Mouse (Mus musculus) neural tube, embryonic 13.5 days (tissue): ENCODE results near the gene Wdr43. TPM values are rescaled to one million over a fixed set of nuclear protein-coding genes. Genes with fewer than 3 reads are reported as not detected.
A peak's percentile ranks its signal among the peaks of the same experiment; 100 is the strongest.
"Not testable (repeated sequence)": the region's sequence is repeated elsewhere in the genome, so short reads cannot be mapped to it uniquely, and the experiment has no call there.

ENCODE experiments used
- ATAC-seq: fragments of 200-750 bp; cut with Nextera tagmentation; 2 replicates; pipeline ENCODE4 v1.8.0; 2017; ENCODE audit warnings: low read depth, mild to moderate bottlenecking, moderate TSS enrichment, moderate library complexity
- H3K27ac ChIP-seq: fragments of 300-500 bp; sonication (generic); replicated peaks from 2 replicates; pipeline ENCODE4 v1.5.1; 2015; ENCODE audit warnings: moderate library complexity, mild to moderate bottlenecking, inconsistent platforms
- H3K27me3 ChIP-seq: fragments of 300-500 bp; sonication (generic); 2 replicates; pipeline ENCODE4 v1.6.1; 2015; ENCODE audit warnings: mild to moderate bottlenecking, inconsistent platforms
- H3K36me3 ChIP-seq: fragments of 300-500 bp; sonication (generic); 2 replicates; pipeline ENCODE4 v1.6.1; 2015; ENCODE audit warnings: mild to moderate bottlenecking, inconsistent platforms
- H3K4me1 ChIP-seq: fragments of 300-500 bp; sonication (generic); replicated peaks from 2 replicates; pipeline ENCODE4 v1.6.1; 2015; ENCODE audit warnings: inconsistent platforms
- H3K4me2 ChIP-seq: fragments of 300-500 bp; sonication (generic); 2 replicates; pipeline ENCODE4 v1.6.1; 2015; ENCODE audit warnings: inconsistent platforms, mild to moderate bottlenecking, moderate library complexity
- H3K4me3 ChIP-seq: fragments of 300-500 bp; sonication (generic); 2 replicates; pipeline ENCODE4 v1.5.1; 2015; ENCODE audit warnings: mild to moderate bottlenecking, inconsistent platforms
- H3K9ac ChIP-seq: fragments of 300-500 bp; sonication (generic); 2 replicates; pipeline ENCODE4 v1.6.1; 2015; ENCODE audit warnings: moderate library complexity, mild to moderate bottlenecking, inconsistent platforms
- H3K9me3 ChIP-seq: fragments of 300-500 bp; sonication (generic); 2 replicates; pipeline ENCODE4 v1.6.1; 2016; ENCODE audit warnings: inconsistent platforms
- WGBS: fragments of 180-500 bp; shearing (Covaris S2); methylation state at CpG from one replicate; pipeline ENCODE4 v1.1.7; 2015; 5-methylcytosine and 5-hydroxymethylcytosine counted together
- polyA plus RNA-seq: library from polyadenylated mRNA; unstranded; fragments of >200 nt; fragmentation: Nextera tagmentation; extraction: Ambion mirVana; gene quantifications from 2 replicates; pipeline ENCODE4 v1.2.1, GENCODE M21; 2015

The Wdr43 gene
- polyA plus RNA-seq, 1 experiment from 2014 or later = 45.6 TPM

DNA sequence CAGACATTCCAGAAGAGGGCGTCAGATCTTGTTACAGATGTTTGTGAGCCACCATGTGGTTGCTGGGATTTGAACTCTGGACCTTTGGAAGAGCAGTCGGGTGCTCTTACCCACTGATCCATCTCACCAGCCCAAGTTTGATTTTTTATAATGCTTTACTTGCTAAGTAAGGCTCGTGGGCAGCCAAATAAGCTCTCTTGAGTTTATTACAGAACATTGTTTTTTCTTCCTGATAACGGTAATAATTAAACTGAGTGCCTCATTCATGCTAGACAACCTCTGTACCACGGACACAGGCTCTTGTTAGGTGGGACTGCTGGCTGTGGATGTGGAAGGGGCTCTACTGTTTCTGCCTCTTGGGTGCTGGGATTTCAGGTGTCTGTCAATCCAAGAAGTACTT lies 23.4 kb downstream of the Wdr43 start:
- H3K36me3 ChIP-seq = peaks cover 83% of the 10 kb centered on the region
- not testable (repeated sequence) for H3K27me3 ChIP-seq, H3K9me3 ChIP-seq, H3K9ac ChIP-seq, ATAC-seq, H3K4me2 ChIP-seq, H3K27ac ChIP-seq, H3K4me3 ChIP-seq, H3K4me1 ChIP-seq
- 87% methylated on average over 5 of the region's 5 CpGs for WGBS

DNA sequence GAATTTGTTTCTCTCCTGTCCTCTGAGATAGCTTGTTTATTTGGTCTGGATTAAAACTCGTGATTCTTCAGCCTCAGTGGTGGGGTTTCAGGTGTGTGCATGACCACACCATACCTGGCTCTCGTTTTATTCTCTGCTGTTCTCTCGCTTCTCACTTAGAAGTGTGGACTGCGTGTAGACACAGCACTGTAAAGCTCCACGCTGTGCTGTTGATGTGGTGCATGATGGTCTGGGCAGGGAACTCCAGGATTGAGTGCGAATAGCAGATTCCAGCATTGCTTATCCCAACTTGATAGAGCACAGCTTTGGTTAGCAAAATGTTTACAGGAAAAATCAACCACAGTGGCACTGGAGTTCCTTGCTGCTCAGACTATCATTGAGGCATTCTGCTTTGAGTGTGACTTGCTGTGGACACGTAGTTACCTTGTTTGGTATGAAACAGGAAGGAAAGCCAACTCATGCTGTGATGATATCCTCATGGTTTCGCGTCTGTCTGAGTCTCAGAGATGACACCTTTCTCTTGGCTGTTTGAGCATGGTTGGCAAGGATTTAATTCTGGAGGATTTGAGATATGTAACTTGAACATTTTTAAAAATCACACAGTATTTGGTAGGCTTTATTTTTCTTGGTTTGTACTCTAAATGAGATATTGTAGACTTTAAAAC lies 24.9 kb downstream of the Wdr43 start:
- ATAC-seq = no peak
- Histone ChIP-seq H3K4me2 (no peak overlapping the region), H3K4me3 (no peak overlapping the region), H3K4me1 (no peaks in the 10 kb centered on the region), H3K9ac (no peak overlapping the region), H3K27me3 (no peaks in the 10 kb centered on the region), H3K27ac (no peak overlapping the region), H3K36me3 (peaks cover 81% of the 10 kb centered on the region), H3K9me3 (no peaks in the 10 kb centered on the region)
- 93% methylated on average over 9 of the region's 9 CpGs for WGBS

DNA sequence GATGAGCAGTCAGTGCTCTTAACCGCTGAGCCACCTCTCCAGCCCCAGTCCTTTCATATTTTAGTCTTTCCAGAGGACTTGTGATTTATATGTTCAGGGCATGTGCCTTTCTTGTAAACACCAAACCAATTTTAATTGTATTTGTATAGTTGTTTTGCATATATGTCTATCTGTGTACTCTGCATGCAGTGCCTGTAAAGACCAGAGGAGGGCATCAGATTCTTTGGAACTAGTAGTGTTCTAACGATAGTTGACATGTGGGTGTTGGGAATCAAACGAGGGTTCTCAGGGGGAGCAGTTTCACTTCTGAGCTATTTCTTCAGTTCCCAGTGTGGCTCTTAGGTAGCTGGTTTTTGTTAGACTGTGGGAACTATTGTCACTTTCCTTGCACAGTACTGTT lies 26.5 kb downstream of the Wdr43 start:
- 84% methylated on average over 3 of the region's 3 CpGs for WGBS
- Histone ChIP-seq H3K27ac (no peak overlapping the region), H3K27me3 (no peaks in the 10 kb centered on the region), H3K9ac (no peak overlapping the region), H3K9me3 (no peaks in the 10 kb centered on the region), H3K4me2 (no peak overlapping the region), H3K36me3 (peaks cover 77% of the 10 kb centered on the region), H3K4me3 (no peak overlapping the region), H3K4me1 (no peaks in the 10 kb centered on the region)
- ATAC-seq = no peak

DNA sequence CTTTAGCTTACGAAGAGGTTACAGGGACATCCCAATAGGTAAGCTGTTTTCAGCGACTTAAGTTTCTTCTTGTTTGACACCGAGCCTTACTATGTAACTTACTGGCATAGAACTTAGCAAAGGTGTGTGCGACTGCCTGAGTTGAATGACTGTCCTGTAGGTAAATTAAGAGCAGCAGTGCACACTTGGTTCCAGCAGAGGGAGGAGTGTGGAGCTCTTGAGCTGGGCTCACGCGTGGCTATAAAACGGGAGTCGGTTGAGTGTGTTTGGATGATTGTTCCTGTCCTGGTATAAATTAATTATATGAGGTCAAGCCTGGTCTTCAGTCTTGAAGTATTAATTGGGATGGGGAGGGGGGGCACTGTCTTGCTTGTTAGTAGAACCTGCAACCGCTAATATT lies 34.3 kb downstream of the Wdr43 start:
- Histone ChIP-seq H3K4me2 (no peak overlapping the region), H3K27me3 (no peaks in the 10 kb centered on the region), H3K9ac (no peak overlapping the region), H3K36me3 (peaks cover 76% of the 10 kb centered on the region), H3K27ac (no peak overlapping the region), H3K4me1 (no peaks in the 10 kb centered on the region), H3K9me3 (no peaks in the 10 kb centered on the region), H3K4me3 (no peak overlapping the region)
- 91% methylated on average over 9 of the region's 9 CpGs for WGBS
- ATAC-seq = no peak

DNA sequence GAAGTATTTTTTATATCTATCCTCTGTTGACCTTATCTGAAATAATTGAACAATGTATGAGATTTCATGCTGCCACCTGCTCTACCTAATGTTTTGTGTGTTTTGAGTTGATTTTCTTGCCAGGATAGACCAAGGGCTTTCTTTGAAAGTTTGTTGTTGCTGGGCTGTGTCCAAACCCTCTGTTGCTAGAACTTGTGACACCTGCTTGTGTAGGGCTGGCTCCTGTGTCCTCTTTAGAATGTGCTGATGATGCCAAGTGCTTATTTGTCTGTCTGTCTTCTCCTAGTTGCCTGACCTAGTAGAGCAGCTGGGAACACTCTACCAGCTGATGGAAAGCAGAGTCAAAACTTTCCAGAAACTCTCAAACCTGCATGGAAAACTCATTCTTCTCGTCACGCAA lies 36.8 kb downstream of the Wdr43 start:
- Histone ChIP-seq H3K4me1 (no peaks in the 10 kb centered on the region), H3K27me3 (no peaks in the 10 kb centered on the region), H3K4me2 (no peak overlapping the region), H3K4me3 (no peak overlapping the region), H3K9ac (no peak overlapping the region), H3K36me3 (peaks cover 75% of the 10 kb centered on the region), H3K27ac (no peak overlapping the region), H3K9me3 (no peaks in the 10 kb centered on the region)
- no peak for ATAC-seq
- 92% methylated on average over 2 of the region's 2 CpGs for WGBS

DNA sequence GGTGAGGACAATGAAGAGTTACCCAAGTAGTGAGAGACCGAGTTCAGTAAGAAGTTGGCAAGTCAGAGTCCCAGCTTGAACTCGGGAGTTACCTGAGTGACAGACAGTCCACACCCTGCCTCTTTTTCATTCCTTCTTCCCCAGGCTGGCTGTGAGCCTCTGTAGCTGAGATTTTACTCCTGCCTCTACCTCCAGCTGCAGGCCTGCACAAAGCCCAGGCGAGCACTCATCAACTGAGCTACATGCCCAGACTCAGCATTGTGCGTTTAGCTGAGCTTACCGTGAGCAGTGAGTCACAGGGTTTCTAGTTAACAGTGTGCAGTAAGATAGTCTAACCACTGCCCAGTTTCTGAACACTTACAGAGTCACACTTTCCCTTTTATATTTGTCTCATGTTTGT lies 37.2 kb downstream of the Wdr43 start:
- 93% methylated on average over 5 of the region's 5 CpGs for WGBS
- no peak for ATAC-seq
- H3K9ac ChIP-seq = no peak overlapping the region
- H3K4me3 ChIP-seq = no peak overlapping the region
- H3K9me3 ChIP-seq = no peaks in the 10 kb centered on the region
- H3K27ac ChIP-seq = no peak overlapping the region
- no peak overlapping the region for H3K4me2 ChIP-seq
- H3K4me1 ChIP-seq = no peaks in the 10 kb centered on the region
- H3K27me3 ChIP-seq = no peaks in the 10 kb centered on the region
- H3K36me3 ChIP-seq = peaks cover 77% of the 10 kb centered on the region

DNA sequence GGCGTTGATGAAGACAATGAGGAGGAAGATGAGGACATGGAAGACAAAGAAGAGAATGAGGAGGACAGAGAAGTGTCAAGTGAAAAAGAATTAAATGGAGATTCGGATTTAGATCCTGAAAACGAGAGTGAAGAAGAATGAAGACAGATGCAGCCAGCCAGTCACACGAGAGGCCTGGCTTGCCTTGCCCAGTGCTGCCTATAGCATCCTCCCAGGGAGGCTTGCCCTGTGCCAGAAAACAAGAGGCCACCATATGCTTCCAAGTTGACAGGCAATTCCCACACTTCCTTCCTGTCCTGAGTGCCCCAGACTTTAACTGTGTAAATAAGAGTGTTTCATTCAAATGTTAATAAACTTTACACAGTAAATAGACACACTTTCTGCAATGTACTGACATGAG lies 41.8 kb downstream of the Wdr43 start:
- H3K36me3 ChIP-seq = peaks cover 48% of the 10 kb centered on the region
- no peak overlapping the region for H3K9ac ChIP-seq
- no peak overlapping the region for H3K4me2 ChIP-seq
- H3K9me3 ChIP-seq = no peaks in the 10 kb centered on the region
- H3K27me3 ChIP-seq = no peaks in the 10 kb centered on the region
- no peak overlapping the region for H3K27ac ChIP-seq
- ATAC-seq = no peak
- H3K4me3 ChIP-seq = no peak overlapping the region
- 84% methylated on average over 4 of the region's 4 CpGs for WGBS
- 0 out of 2 replicates have a peak, but pooled peaks cover 5% of the 10 kb centered on the region for H3K4me1 ChIP-seq

DNA sequence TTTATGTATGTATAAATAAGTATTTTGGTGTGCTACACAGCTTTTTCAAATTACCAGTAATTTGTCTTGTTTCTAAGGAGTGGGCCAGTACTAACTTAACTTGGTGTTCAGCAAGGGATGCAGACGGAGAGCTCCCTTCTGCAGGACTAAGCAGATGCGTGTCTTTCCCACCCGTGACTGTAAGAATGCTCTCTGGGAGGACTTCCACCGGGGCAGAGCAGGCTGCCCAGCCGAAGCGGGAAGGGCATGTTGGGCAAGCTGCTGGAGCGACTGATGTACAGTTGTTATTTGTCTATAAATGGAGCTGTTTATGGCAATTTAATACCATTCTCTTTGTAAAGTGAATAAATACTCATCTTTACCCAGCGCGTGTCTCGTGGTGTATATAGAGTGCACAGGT lies 43.0 kb downstream of the Wdr43 start:
- Histone ChIP-seq H3K4me2 (no peak overlapping the region), H3K4me3 (no peak overlapping the region), H3K9me3 (no peaks in the 10 kb centered on the region), H3K4me1 (0 out of 2 replicates have a peak, but pooled peaks cover 5% of the 10 kb centered on the region), H3K27me3 (no peaks in the 10 kb centered on the region), H3K9ac (no peak overlapping the region), H3K36me3 (peaks cover 39% of the 10 kb centered on the region), H3K27ac (no peak overlapping the region)
- ATAC-seq = no peak
- 92% methylated on average over 10 of the region's 10 CpGs for WGBS

DNA sequence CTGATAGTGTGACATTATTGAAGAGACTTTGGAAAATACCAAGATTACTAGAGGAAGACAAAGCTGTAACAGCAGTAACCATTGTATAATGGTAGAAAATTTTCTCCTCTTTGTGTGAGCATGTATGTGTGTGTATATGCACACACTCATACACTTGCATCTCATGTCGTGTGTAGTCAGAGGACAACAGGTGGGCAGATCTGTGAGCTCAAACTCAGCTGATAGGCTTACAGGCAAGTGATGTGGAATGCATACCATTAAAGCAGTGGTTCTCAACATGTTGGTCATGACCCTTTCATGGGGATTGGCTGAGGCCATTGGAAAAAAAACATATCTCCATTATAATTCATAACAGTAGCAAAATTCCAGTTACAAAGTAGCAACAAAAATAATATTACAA lies 44.7 kb downstream of the Wdr43 start:
- Histone ChIP-seq H3K4me1 (0 out of 2 replicates have a peak, but pooled peaks cover 5% of the 10 kb centered on the region), H3K9me3 (no peaks in the 10 kb centered on the region), H3K9ac (no peak overlapping the region), H3K27ac (no peak overlapping the region), H3K36me3 (peaks cover 30% of the 10 kb centered on the region), H3K4me3 (no peak overlapping the region), H3K27me3 (no peaks in the 10 kb centered on the region), H3K4me2 (no peak overlapping the region)
- WGBS = 59% methylated on average over 1 of the region's 1 CpGs
- no peak for ATAC-seq

DNA sequence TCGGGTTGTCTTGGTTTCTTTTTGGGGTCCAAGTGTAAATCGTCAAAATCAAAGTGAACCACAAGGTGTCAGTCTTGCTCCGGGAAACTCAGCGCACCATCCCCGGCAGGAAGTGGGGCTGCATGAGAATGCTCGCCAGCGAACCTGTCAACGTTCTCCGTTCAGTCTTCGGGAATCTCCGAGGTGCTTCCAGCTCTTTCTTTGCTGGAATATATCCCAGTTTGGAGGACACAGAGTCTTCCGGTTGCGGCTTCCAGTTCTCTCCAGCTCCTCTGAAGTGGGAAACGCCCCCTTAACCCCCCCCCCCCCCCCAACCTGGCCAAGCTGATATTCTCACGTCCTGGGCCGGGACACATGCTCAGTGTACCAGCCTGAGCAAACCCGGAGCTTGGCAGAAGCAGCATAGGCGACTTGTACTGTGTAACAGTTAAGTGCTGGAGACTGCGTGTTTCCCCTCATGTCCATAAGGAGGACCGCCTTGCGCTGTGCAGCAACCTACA lies 47.1 kb downstream of the Wdr43 start:
- Histone ChIP-seq H3K27me3 (no peaks in the 10 kb centered on the region), H3K36me3 (peaks cover 11% of the 10 kb centered on the region)

DNA sequence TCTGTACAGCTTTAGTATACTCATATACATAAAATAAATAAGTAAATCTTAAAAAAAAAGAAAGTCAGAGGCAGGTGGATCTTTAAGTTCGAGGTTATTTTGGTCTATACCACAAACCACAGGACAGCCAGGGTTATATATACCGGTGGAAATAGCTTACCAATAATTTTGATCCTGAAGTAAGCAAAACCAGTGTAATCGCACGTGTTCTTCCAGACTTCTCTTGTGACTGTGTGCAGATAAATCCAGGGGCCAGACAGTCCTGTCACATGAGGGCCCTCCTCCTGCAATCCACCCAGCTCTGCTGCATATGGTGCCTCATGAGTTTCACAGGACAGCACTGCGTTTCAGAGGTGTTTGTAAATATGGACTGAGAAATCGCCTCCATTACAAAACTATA lies 47.8 kb downstream of the Wdr43 start:
- peaks cover 6% of the 10 kb centered on the region for H3K36me3 ChIP-seq
- no peak overlapping the region for H3K4me2 ChIP-seq
- no peak for ATAC-seq
- 0 out of 2 replicates have a peak, but pooled peaks cover 5% of the 10 kb centered on the region for H3K4me1 ChIP-seq
- 90% methylated on average over 6 of the region's 6 CpGs for WGBS
- no peak overlapping the region for H3K27ac ChIP-seq
- H3K9ac ChIP-seq = no peak overlapping the region
- H3K4me3 ChIP-seq = no peak overlapping the region
- H3K27me3 ChIP-seq = no peaks in the 10 kb centered on the region
- H3K9me3 ChIP-seq = no peaks in the 10 kb centered on the region

More for the DNA sequence above, 47.1 kb downstream of the Wdr43 start:
- H3K27ac ChIP-seq = no peak overlapping the region; the same call in 1 of the 2 replicates
- peak; percentile 90 for ATAC-seq
- H3K9me3 ChIP-seq = no peaks in the 10 kb centered on the region
- no peak overlapping the region for H3K9ac ChIP-seq
- WGBS = 12% methylated on average over 21 of the region's 21 CpGs
- peak overlapping the region; percentile 60 for H3K4me2 ChIP-seq
- H3K4me1 ChIP-seq = 0 out of 2 replicates have a peak, but pooled peaks cover 5% of the 10 kb centered on the region
- peak overlapping the region; percentile 31 for H3K4me3 ChIP-seq

DNA sequence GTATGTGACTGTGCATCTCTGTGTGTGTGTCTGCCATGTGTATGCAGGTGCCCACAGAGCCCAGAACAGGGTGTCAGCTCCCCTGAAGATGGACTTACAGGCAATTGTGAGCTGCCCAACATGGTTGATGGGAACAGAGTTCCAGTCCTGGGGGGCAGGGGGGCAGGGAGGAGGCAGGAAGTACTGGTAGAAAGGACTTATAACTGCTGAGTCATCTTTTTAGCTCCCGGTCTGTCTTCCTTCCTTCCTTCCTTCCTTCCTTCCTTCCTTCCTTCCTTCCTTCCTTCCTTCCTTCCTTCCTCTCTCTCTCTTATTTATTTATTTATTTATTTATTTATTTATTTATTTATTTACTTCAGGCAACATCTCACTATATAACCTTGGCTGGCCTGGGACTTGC lies 48.5 kb downstream of the Wdr43 start:
- no peak for ATAC-seq
- H3K4me2 ChIP-seq = no peak overlapping the region
- 82% methylated on average over 1 of the region's 1 CpGs for WGBS
- H3K9ac ChIP-seq = no peak overlapping the region
- no peak overlapping the region for H3K4me3 ChIP-seq
- no peaks in the 10 kb centered on the region for H3K9me3 ChIP-seq
- no peaks in the 10 kb centered on the region for H3K36me3 ChIP-seq
- H3K27ac ChIP-seq = no peak overlapping the region
- 0 out of 2 replicates have a peak, but pooled peaks cover 5% of the 10 kb centered on the region for H3K4me1 ChIP-seq
- no peaks in the 10 kb centered on the region for H3K27me3 ChIP-seq

DNA sequence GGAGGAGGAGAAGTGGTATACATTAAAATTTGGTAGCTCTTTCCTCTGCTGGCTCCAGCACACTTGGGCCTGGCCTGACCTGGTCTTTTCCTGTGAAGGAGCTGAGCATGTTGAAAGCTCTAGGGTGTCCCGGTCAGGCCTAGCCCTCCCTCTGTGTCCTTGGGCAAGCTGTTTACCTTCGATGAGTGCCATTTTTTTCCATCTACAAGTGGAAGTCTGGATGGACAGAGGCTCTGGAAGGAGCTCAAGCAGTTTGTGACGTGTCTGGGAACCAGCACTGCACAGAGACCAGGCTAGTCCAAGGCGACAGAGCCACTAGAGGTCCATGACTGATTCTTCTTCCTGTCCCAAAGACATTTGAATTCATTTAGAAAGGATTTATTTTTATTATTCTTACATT lies 49.5 kb downstream of the Wdr43 start:
- no peak for ATAC-seq

More for the DNA sequence above, 49.5 kb downstream of the Wdr43 start:
- Histone ChIP-seq H3K27ac (no peak overlapping the region), H3K4me1 (0 out of 2 replicates have a peak, but pooled peaks cover 5% of the 10 kb centered on the region), H3K27me3 (no peaks in the 10 kb centered on the region), H3K36me3 (no peaks in the 10 kb centered on the region), H3K4me2 (no peak overlapping the region), H3K4me3 (no peak overlapping the region), H3K9ac (no peak overlapping the region), H3K9me3 (no peaks in the 10 kb centered on the region)
- WGBS = 87% methylated on average over 4 of the region's 4 CpGs
